Mouse (Mus musculus): ENCODE measurements around the gene Arid3b. TPM values are rescaled to one million over a fixed set of nuclear protein-coding genes. Genes with fewer than 3 reads are reported as not detected.
"Not testable (repeated sequence)": the region's sequence is repeated elsewhere in the genome, so short reads cannot be mapped to it uniquely, and the experiment has no call there.

The Arid3b gene
- 4.3 and 4.9 TPM in 2 replicates for polyA plus RNA-seq (2015; fragmentation: Nextera tagmentation; extraction: Ambion mirVana)

DNA sequence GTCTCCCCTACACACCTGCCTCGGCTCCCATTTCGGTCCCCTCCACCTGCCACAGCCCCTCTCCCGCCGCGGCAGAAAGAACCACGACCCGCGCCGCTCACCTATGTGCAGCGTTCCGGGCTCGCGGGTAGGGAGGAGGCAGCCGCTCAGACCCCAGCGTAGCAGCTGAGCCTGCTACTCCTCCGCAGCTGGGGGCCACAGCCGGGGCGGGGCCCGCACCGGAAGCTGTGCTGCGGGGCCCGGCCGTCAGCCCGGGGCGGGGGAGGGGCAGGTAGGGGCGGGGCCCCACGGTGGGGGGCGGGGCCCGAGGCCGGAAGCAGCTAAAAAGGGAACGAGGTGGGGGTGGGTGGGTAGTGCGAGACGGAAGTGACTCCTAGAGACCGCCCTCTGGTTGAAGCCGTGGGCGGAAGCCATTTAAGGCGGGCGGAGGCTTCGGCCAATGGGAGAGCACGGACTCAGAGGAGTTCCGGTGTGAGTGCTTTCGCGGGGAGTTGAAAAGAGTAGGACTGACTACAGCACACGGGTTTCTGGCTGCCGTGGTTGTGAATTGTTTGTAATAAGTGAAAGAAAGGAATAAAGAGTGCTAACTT lies at the start of gene Arid3b:
Gene Arid3b (minus strand): TSS at position 213 of the 590 bp plus-strand sequence.
- WGBS = under 1% methylated on average over 37 of the region's 45 CpGs
- Histone ChIP-seq H3K27me3 (ENCODE audit: control insufficient read depth, insufficient read depth, low read depth, low read length) (peaks cover 9% of the 10 kb centered on the region), H3K9me3 (ENCODE audit: control insufficient read depth, low read length) (no peaks in the 10 kb centered on the region), H3K27ac (ENCODE audit: low read length) (no peak within 1 kb of the TSS), H3K4me2 (ENCODE audit: low read depth, low read length) (peak within 1 kb of the TSS; percentile 83), H3K9ac (ENCODE audit: low read length) (peak within 1 kb of the TSS; percentile 73), H3K4me3 (ENCODE audit: low read length) (peak within 1 kb of the TSS; percentile 82), H3K36me3 (ENCODE audit: control insufficient read depth, insufficient read depth, low read length) (no peaks in the 10 kb centered on the region), H3K4me1 (replicated peaks; ENCODE audit: control insufficient read depth, insufficient read depth, low read length) (peaks cover 10% of the 10 kb centered on the region)
- ATAC-seq (ENCODE audit: low read depth) = peak; percentile 99

DNA sequence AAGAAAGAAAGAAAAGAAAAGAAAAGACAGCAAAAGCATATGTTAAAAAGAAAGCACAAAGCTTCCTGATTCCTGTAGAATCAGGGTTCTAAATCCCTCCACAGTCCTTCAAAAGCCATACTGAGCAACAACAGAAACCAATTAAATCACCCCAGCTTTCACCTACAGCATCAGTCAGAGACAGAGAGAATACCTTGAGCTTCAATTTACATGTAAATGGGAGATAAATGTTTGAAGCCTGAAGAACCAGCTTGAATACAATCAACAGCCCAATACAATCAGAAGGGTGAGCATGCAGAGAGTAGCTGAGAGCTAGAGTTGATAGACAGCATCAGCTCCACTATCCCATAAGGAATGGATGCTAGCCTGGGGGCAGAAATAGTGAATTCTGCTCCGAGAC lies 46.8 kb upstream of the Arid3b start:
- H3K36me3 ChIP-seq (ENCODE audit: control insufficient read depth, insufficient read depth, low read length) = no peaks in the 10 kb centered on the region
- no peak for ATAC-seq (ENCODE audit: low read depth)
- H3K4me3 ChIP-seq (ENCODE audit: low read length) = no peak overlapping the region
- H3K4me2 ChIP-seq (ENCODE audit: low read depth, low read length) = no peak overlapping the region
- no peaks in the 10 kb centered on the region for H3K27me3 ChIP-seq (ENCODE audit: control insufficient read depth, insufficient read depth, low read depth, low read length)
- H3K4me1 ChIP-seq (replicated peaks; ENCODE audit: control insufficient read depth, insufficient read depth, low read length) = no peaks in the 10 kb centered on the region
- 50% methylated on average over 1 of the region's 1 CpGs for WGBS
- H3K9me3 ChIP-seq (ENCODE audit: control insufficient read depth, low read length) = no peaks in the 10 kb centered on the region
- H3K27ac ChIP-seq (ENCODE audit: low read length) = no peak overlapping the region
- no peak overlapping the region for H3K9ac ChIP-seq (ENCODE audit: low read length)

DNA sequence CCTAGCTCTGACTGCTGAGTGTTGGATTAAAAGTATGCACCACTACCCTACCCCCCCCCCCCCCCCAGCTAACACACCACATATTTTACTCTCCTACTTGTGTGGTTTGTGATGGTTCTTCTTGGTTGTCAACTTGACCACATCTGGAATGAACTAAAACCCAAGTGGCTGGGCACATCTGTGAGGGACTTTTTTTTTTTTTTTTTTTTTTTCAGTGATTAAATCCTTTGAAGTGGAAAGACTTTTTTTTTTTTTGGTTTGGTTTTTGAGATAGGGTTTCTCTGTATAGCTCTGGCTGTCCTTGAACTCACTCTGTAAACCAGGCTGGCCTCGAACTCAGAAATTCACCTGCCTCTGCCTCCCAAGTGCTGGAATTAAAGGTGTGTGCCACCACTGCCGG lies 45.2 kb upstream of the Arid3b start:
- 83% methylated on average over 2 of the region's 2 CpGs for WGBS
- H3K27me3 ChIP-seq (ENCODE audit: control insufficient read depth, insufficient read depth, low read depth, low read length); H3K9ac ChIP-seq (ENCODE audit: low read length); H3K9me3 ChIP-seq (ENCODE audit: control insufficient read depth, low read length); ATAC-seq (ENCODE audit: low read depth); H3K4me3 ChIP-seq (ENCODE audit: low read length); H3K27ac ChIP-seq (ENCODE audit: low read length); H3K4me1 ChIP-seq (replicated peaks; ENCODE audit: control insufficient read depth, insufficient read depth, low read length); H3K36me3 ChIP-seq (ENCODE audit: control insufficient read depth, insufficient read depth, low read length); H3K4me2 ChIP-seq (ENCODE audit: low read depth, low read length): not testable (repeated sequence)

DNA sequence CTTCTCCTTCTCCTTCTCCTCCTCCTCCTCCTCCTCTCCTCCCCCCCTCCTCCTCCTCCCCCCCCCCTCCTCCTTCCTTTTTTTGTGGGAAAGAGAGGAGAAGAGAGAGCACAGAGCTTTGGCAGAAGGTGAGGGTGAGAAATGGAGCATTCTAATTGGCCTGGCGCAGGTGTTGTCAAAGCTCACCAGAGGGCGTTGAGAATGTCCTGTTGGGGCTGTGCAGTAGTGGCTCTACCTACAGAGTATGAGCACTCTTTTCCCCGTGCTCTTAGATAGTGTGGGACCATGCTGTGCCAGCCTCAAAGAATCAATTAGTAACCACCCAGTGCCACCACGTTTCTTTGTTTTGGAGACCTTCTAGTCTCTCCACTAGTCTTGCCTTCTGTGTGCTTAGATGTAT lies 43.7 kb upstream of the Arid3b start:
- no peaks in the 10 kb centered on the region for H3K36me3 ChIP-seq (ENCODE audit: control insufficient read depth, insufficient read depth, low read length)
- no peak overlapping the region for H3K4me2 ChIP-seq (ENCODE audit: low read depth, low read length)
- no peaks in the 10 kb centered on the region for H3K4me1 ChIP-seq (replicated peaks; ENCODE audit: control insufficient read depth, insufficient read depth, low read length)
- WGBS = 24% methylated on average over 4 of the region's 4 CpGs
- no peaks in the 10 kb centered on the region for H3K27me3 ChIP-seq (ENCODE audit: control insufficient read depth, insufficient read depth, low read depth, low read length)
- no peaks in the 10 kb centered on the region for H3K9me3 ChIP-seq (ENCODE audit: control insufficient read depth, low read length)
- H3K4me3 ChIP-seq (ENCODE audit: low read length) = no peak overlapping the region
- H3K9ac ChIP-seq (ENCODE audit: low read length) = no peak overlapping the region
- ATAC-seq (ENCODE audit: low read depth) = no peak
- H3K27ac ChIP-seq (ENCODE audit: low read length) = no peak overlapping the region

DNA sequence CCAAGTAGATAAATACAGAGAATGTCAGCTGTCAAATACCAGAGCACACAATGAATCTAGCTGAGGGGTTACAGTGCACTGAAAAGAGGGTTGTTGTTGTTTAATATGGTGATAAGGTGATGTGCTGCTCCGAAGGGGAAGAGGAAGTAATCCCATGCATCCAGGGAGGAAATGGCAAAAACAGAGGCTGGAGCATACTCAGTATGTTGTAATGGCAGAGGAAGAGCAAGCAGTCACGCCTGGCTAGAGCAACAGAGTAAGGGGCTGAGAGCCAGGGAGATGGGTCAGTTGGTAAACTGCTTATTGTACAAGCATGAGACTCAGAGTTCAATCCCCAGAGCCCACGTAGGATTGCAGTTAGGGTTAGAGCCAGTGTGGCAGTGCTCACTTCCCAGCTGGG lies 42.6 kb upstream of the Arid3b start:
- Histone ChIP-seq H3K27ac (ENCODE audit: low read length) (no peak overlapping the region), H3K4me1 (replicated peaks; ENCODE audit: control insufficient read depth, insufficient read depth, low read length) (no peaks in the 10 kb centered on the region), H3K9me3 (ENCODE audit: control insufficient read depth, low read length) (no peaks in the 10 kb centered on the region), H3K4me2 (ENCODE audit: low read depth, low read length) (no peak overlapping the region), H3K27me3 (ENCODE audit: control insufficient read depth, insufficient read depth, low read depth, low read length) (no peaks in the 10 kb centered on the region), H3K4me3 (ENCODE audit: low read length) (no peak overlapping the region), H3K9ac (ENCODE audit: low read length) (no peak overlapping the region), H3K36me3 (ENCODE audit: control insufficient read depth, insufficient read depth, low read length) (no peaks in the 10 kb centered on the region)
- WGBS = 47% methylated on average over 3 of the region's 3 CpGs
- no peak for ATAC-seq (ENCODE audit: low read depth)

DNA sequence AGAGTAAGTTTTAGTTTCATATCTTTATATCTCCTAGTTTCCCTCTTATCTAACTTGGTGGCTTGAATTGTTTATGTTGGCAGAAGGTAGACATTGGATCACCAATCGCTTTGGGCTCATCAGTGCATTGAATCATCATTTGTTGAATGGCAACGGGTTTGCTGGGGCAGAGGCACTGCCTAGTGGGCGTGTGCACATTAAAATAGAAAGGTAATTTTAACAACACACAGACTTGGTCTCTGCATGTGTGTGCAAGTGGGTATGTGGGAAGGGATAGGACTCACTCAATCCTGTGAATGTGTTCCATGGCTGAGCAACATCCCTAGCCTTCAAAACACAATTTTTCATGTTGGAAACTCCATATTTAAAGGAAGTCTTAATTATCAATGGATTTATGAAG lies 38.4 kb upstream of the Arid3b start:
- ATAC-seq (ENCODE audit: low read depth) = no peak
- Histone ChIP-seq H3K4me2 (ENCODE audit: low read depth, low read length) (no peak overlapping the region), H3K36me3 (ENCODE audit: control insufficient read depth, insufficient read depth, low read length) (no peaks in the 10 kb centered on the region), H3K9me3 (ENCODE audit: control insufficient read depth, low read length) (no peaks in the 10 kb centered on the region), H3K4me1 (replicated peaks; ENCODE audit: control insufficient read depth, insufficient read depth, low read length) (no peaks in the 10 kb centered on the region), H3K27me3 (ENCODE audit: control insufficient read depth, insufficient read depth, low read depth, low read length) (no peaks in the 10 kb centered on the region), H3K9ac (ENCODE audit: low read length) (no peak overlapping the region), H3K4me3 (ENCODE audit: low read length) (no peak overlapping the region), H3K27ac (ENCODE audit: low read length) (no peak overlapping the region)
- WGBS = 48% methylated on average over 3 of the region's 3 CpGs

DNA sequence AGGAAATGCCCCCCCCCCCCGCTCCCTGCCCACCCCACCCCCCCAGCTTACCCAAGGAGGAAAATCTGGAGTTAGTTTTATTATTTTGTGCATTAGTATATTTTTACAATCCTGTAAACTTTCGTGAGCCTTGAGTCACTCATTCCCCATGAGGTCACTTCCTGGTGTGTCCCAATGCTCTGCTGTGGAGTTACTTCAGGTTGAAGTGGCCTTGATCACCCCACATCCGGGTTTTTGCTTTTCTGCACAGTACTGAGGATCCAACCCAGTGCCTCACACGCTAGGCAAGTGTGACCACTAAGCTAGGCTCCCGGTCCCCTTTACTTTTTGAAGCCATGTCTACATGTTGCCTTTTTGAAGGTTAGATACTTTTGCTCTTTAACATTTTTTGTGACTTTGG lies 37.5 kb upstream of the Arid3b start:
- H3K4me1 ChIP-seq (replicated peaks; ENCODE audit: control insufficient read depth, insufficient read depth, low read length) = no peaks in the 10 kb centered on the region
- ATAC-seq (ENCODE audit: low read depth) = no peak
- H3K4me3 ChIP-seq (ENCODE audit: low read length) = no peak overlapping the region
- no peaks in the 10 kb centered on the region for H3K9me3 ChIP-seq (ENCODE audit: control insufficient read depth, low read length)
- H3K27me3 ChIP-seq (ENCODE audit: control insufficient read depth, insufficient read depth, low read depth, low read length) = no peaks in the 10 kb centered on the region
- 66% methylated on average over 5 of the region's 5 CpGs for WGBS
- no peak overlapping the region for H3K9ac ChIP-seq (ENCODE audit: low read length)
- no peaks in the 10 kb centered on the region for H3K36me3 ChIP-seq (ENCODE audit: control insufficient read depth, insufficient read depth, low read length)
- H3K27ac ChIP-seq (ENCODE audit: low read length) = no peak overlapping the region
- no peak overlapping the region for H3K4me2 ChIP-seq (ENCODE audit: low read depth, low read length)

DNA sequence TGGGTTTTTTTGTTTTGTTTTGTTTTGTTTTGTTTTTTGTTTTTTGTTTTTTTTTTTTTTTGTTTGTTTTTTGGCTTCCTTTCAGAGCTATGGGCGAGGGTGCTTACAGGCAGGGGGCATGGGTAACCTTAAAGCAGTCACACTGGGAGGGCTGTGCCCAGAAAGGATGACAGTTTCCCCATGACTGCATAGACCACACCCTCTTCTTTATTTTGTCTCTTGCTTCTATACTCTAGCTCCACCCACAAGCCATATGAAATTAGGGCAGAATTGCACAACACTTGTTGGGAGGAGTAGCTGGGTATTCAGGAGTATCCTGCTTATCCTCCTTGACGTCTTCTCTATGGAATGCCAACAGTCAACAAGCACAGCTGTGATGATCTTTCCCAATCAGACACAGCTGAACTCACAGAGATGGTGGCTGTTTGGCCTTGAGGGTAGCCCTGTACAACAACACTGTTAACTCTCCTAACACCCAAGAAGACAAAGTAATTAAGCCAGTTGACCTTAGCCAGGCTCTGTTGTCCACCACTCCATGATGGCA lies 33.8 kb upstream of the Arid3b start:
- H3K4me2 ChIP-seq (ENCODE audit: low read depth, low read length) = no peak overlapping the region
- WGBS = 15% methylated on average over 2 of the region's 2 CpGs
- H3K4me3 ChIP-seq (ENCODE audit: low read length) = no peak overlapping the region
- H3K27me3 ChIP-seq (ENCODE audit: control insufficient read depth, insufficient read depth, low read depth, low read length) = no peaks in the 10 kb centered on the region
- H3K9me3 ChIP-seq (ENCODE audit: control insufficient read depth, low read length) = no peaks in the 10 kb centered on the region
- no peak overlapping the region for H3K9ac ChIP-seq (ENCODE audit: low read length)
- ATAC-seq (ENCODE audit: low read depth) = no peak
- H3K27ac ChIP-seq (ENCODE audit: low read length) = no peak overlapping the region
- no peaks in the 10 kb centered on the region for H3K36me3 ChIP-seq (ENCODE audit: control insufficient read depth, insufficient read depth, low read length)
- H3K4me1 ChIP-seq (replicated peaks; ENCODE audit: control insufficient read depth, insufficient read depth, low read length) = no peaks in the 10 kb centered on the region

DNA sequence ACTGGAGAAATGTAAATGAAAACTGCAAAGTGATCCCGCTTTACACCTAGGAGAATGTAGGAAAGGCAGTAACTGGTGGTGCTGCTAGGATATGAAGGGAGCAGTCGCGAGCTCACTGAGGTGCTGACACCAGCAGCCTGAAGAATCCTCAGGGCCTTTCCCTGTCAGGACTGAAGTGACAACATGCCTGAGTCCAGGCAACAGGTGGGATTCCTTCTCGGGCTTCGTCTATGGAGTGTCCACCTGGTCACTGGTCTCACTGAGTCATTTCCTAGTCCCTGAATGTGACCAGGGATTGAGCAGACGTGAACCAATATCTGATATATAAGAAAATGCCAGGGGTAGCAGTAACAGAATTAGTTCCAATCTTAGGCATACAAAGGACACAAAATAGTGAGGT lies 32.2 kb upstream of the Arid3b start:
- Histone ChIP-seq H3K9ac (ENCODE audit: low read length) (no peak overlapping the region), H3K9me3 (ENCODE audit: control insufficient read depth, low read length) (no peaks in the 10 kb centered on the region), H3K4me1 (replicated peaks; ENCODE audit: control insufficient read depth, insufficient read depth, low read length) (no peaks in the 10 kb centered on the region), H3K4me3 (ENCODE audit: low read length) (no peak overlapping the region), H3K4me2 (ENCODE audit: low read depth, low read length) (no peak overlapping the region), H3K27me3 (ENCODE audit: control insufficient read depth, insufficient read depth, low read depth, low read length) (no peaks in the 10 kb centered on the region), H3K27ac (ENCODE audit: low read length) (no peak overlapping the region), H3K36me3 (ENCODE audit: control insufficient read depth, insufficient read depth, low read length) (no peaks in the 10 kb centered on the region)
- 78% methylated on average over 6 of the region's 6 CpGs for WGBS
- ATAC-seq (ENCODE audit: low read depth) = no peak

DNA sequence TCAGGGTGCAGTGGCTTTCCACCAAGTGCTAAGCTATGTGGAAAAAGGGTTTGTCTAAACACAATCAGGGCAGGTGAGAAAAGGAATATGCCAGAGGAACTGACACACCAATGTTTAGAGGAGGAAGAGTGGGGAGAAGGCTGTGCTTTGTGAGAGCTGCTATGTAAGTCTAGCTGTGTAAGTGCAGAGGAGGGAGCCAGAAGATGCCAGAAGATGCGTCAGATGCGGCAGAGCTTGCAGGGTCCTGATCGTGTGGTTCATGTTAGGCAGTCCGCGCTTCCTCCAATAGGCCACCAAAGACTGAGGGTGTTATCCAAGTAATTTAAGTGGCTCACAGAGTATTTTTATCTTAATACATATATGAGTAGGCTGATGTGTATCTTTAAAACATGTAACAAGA lies 31.3 kb upstream of the Arid3b start:
- H3K9me3 ChIP-seq (ENCODE audit: control insufficient read depth, low read length) = no peaks in the 10 kb centered on the region
- no peaks in the 10 kb centered on the region for H3K27me3 ChIP-seq (ENCODE audit: control insufficient read depth, insufficient read depth, low read depth, low read length)
- H3K4me2 ChIP-seq (ENCODE audit: low read depth, low read length) = no peak overlapping the region
- 79% methylated on average over 5 of the region's 5 CpGs for WGBS
- no peak for ATAC-seq (ENCODE audit: low read depth)
- no peak overlapping the region for H3K9ac ChIP-seq (ENCODE audit: low read length)
- H3K27ac ChIP-seq (ENCODE audit: low read length) = no peak overlapping the region
- H3K36me3 ChIP-seq (ENCODE audit: control insufficient read depth, insufficient read depth, low read length) = no peaks in the 10 kb centered on the region
- no peaks in the 10 kb centered on the region for H3K4me1 ChIP-seq (replicated peaks; ENCODE audit: control insufficient read depth, insufficient read depth, low read length)
- H3K4me3 ChIP-seq (ENCODE audit: low read length) = no peak overlapping the region
